Mouse (Mus musculus) CD4-positive, CD25-positive, alpha-beta regulatory T cell, adult 2 months (primary cell): ENCODE measurements at regions not wholly inside any gene's neighbourhood (a gene's known extent, or its start where the extent isn't known, plus 50 kb on each side); places are given as distances from the start of the nearest gene placed in this dataset.

Experiments
- DNase-seq: peaks from one replicate; pipeline ENCODE4 v3.0.0-alpha.2; 2012; ENCODE audit warnings: low read depth, low spot score

GRCm38 (mm10) chr6:143372487-143372886 is 205.5 kb downstream of the Etnk1 start:
- no peak for DNase-seq

- DNase-seq: peak; percentile 74
These were observed 206.8 kb downstream of the Etnk1 start for GRCm38 (mm10) chr6:143373686-143374273.

GRCm38 (mm10) chr6:143375951-143376713 is 209.1 kb downstream of the Etnk1 start:
- no peak for DNase-seq

GRCm38 (mm10) chr6:143377121-143377520 is 210.1 kb downstream of the Etnk1 start:
- DNase-seq: no peak

- no peak for DNase-seq
These were observed 211.1 kb downstream of the Etnk1 start for GRCm38 (mm10) chr6:143378126-143378525.

- DNase-seq: no peak
These were observed 213.5 kb downstream of the Etnk1 start for GRCm38 (mm10) chr6:143380490-143380889.

- no peak for DNase-seq
These were observed 219.8 kb downstream of the Etnk1 start for GRCm38 (mm10) chr6:143386597-143387450.

GRCm38 (mm10) chr6:143393543-143394207 is 226.7 kb downstream of the Etnk1 start:
- DNase-seq: peak; percentile 35

- DNase-seq: peak; percentile 18
These were observed 227.4 kb downstream of the Etnk1 start for GRCm38 (mm10) chr6:143394377-143394776.

GRCm38 (mm10) chr6:143401436-143401835 is 234.4 kb downstream of the Etnk1 start:
- DNase-seq: no peak

- no peak for DNase-seq
These were observed 234.9 kb downstream of the Etnk1 start for GRCm38 (mm10) chr6:143401921-143402320.

GRCm38 (mm10) chr6:143402766-143403165 is 235.7 kb downstream of the Etnk1 start:
- DNase-seq: no peak

- DNase-seq: no peak
These were observed 237.5 kb downstream of the Etnk1 start for GRCm38 (mm10) chr6:143404521-143404920.

- DNase-seq: no peak
These were observed 245.0 kb downstream of the Etnk1 start for GRCm38 (mm10) chr6:143412056-143412455.

GRCm38 (mm10) chr6:143412721-143413120 is 245.7 kb downstream of the Etnk1 start:
- DNase-seq: no peak

- DNase-seq: no peak
These were observed 247.8 kb downstream of the Etnk1 start for GRCm38 (mm10) chr6:143414590-143415382.

GRCm38 (mm10) chr6:143415383-143415778 is 248.4 kb downstream of the Etnk1 start:
- no peak for DNase-seq

GRCm38 (mm10) chr6:143419872-143420271 is 252.9 kb downstream of the Etnk1 start:
- DNase-seq: peak; percentile 45

GRCm38 (mm10) chr6:143423026-143423425 is 256.0 kb downstream of the Etnk1 start:
- DNase-seq: no peak

- DNase-seq: peak; percentile 42
These were observed 258.3 kb downstream of the Etnk1 start for GRCm38 (mm10) chr6:143425182-143425829.
